Mouse (Mus musculus): ENCODE data around the gene Macrod2.

DNA sequence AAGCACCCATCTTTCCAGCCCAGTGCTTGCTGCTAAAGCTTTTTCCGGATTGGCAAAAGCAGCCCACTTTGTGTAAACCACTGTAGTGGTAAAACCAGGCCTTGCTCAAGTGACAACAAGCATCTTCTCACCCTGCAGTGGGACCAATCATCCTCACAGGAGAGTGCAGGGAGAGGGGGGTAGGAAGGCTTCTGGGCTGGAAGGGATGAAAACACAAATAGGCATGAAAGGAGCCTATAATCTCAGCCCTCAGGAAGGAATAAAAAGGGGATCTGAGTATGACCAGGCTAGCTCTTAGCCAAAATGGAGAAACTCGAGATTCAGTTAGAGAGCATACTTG, 1663.6 kb downstream of the Macrod2 start:
- TF ChIP-seq CTCF (IDR thresholded peaks at IDR 0.05; ENCODE audit: low read depth, low read length) (no peak), POLR2A (IDR thresholded peaks at IDR 0.05; ENCODE audit: extremely low read depth, insufficient read depth, low read length) (no peak)
